Mouse (Mus musculus): ENCODE results near the gene Mael. TPM values are rescaled to one million over a fixed set of nuclear protein-coding genes. Genes with fewer than 3 reads are reported as not detected.

Mael gene
- polyA plus RNA-seq, 1 experiment, result not detected

DNA sequence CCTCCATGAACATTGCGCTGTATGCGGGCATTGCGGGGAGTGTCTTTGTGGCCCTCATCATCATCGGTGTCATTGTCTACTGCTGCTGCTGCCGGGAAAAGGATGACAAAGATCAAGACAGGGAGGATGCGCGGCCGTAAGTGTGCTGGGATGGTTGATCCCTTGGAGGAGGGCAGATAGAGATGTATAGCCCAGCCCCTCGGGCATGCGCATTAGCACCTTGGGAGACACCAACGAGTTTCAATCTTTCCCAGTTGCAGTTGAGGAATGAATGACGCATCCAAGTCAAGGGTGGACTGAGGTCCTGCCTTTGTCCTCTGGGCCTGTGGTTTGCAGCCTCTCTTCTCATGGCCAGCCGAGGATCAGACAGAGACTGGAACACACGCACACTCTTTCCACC lies 74.0 kb downstream of the Mael start:
- no peak overlapping the region for H3K27ac ChIP-seq (ENCODE audit: insufficient read depth, low read depth, low read length)
- TF ChIP-seq POLR2A (IDR thresholded peaks at IDR 0.05; ENCODE audit: low read depth, low read length), result no peak
- TF ChIP-seq CTCF (IDR thresholded peaks at IDR 0.05; ENCODE audit: extremely low read depth, insufficient read length, insufficient replicate concordance, low read depth, low read length), result no peak
- WGBS, result 92% methylated on average over 14 of the region's 14 CpGs
- peaks cover 29% of the 10 kb centered on the region for H3K36me3 ChIP-seq (ENCODE audit: control insufficient read depth, insufficient read depth, low read length)
- H3K4me1 ChIP-seq (ENCODE audit: control insufficient read depth, insufficient read depth, insufficient read length, low read length), result no peaks in the 10 kb centered on the region
- no peaks in the 10 kb centered on the region for H3K27me3 ChIP-seq (ENCODE audit: control insufficient read depth, insufficient read depth, low read length)
- no peak overlapping the region for H3K4me3 ChIP-seq (ENCODE audit: low read depth, low read length)

DNA sequence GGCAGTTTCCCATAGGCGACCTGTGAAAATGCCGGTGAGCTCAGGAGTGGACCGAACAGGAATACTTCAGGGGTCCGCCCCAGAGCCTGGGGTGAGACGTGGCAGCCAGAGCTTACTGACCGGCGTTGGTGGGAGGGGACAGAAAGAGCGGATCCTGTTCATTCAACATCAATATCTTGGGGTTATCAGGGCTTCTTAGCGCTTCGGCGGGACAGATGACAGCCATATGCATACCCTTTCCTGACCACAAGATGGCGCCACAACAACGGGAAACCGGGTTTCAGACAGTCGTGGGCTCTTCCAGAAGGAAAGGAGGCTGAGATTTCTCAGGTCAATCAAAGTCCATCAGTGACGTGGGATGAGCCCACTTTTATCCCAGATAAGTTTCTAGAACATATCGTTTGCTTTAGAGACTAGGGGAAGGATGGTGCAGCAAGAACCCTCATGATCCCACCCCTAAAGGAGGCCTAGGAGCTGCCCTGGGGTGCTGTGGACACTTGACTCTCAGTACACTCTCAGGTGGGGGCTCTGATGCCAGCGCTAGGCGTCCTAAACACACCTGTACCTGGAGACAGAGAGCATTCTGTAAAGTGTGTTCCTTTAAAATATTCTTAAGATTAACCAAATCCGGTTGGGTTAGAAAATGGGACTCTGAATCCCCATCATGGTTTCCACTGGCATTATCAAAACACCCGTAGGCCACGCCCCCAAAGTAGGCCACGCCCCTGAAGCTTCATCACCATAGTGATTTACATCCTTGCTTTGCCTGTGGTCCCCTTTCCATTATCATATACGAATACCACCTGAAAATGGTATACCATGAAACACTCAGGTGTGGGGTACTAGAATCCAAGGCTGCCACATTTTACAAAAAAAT lies 77.7 kb downstream of the Mael start:
- WGBS, result 28% methylated on average over 24 of the region's 24 CpGs
- Histone ChIP-seq H3K27me3 (ENCODE audit: control insufficient read depth, insufficient read depth, low read length) (no peaks in the 10 kb centered on the region), H3K4me1 (ENCODE audit: control insufficient read depth, insufficient read depth, insufficient read length, low read length) (no peaks in the 10 kb centered on the region), H3K4me3 (ENCODE audit: low read depth, low read length) (no peak overlapping the region), H3K36me3 (ENCODE audit: control insufficient read depth, insufficient read depth, low read length) (peaks cover 58% of the 10 kb centered on the region), H3K27ac (ENCODE audit: insufficient read depth, low read depth, low read length) (no peak overlapping the region)
- TF ChIP-seq POLR2A (IDR thresholded peaks at IDR 0.05; ENCODE audit: low read depth, low read length) (no peak), CTCF (IDR thresholded peaks at IDR 0.05; ENCODE audit: extremely low read depth, insufficient read length, insufficient replicate concordance, low read depth, low read length) (peak; percentile 82; the same call in 1 of the 2 replicates)

DNA sequence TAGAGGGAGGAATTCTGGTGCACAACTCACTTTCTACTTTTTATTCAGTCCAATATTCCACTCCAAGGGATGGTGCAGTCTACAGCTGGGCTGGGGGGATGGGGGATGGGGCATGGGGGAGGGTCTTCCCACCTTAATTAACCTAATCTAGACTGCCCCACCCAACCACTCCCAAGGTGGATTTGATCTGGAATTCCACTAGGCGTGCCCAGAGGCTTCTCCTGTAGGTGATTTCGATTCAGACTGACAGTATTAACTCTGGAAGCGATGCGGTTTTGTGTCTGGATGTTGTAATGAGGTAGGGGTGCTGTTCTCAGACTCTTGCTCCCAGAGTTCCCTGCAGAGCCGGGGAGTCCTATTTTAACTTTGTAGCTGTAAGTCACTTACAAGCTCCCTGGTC lies 78.4 kb downstream of the Mael start:
- H3K27me3 ChIP-seq (ENCODE audit: control insufficient read depth, insufficient read depth, low read length), result no peaks in the 10 kb centered on the region
- WGBS, result 64% methylated on average over 5 of the region's 5 CpGs
- no peaks in the 10 kb centered on the region; the same call in 1 of the 2 replicates for H3K4me1 ChIP-seq (ENCODE audit: control insufficient read depth, insufficient read depth, insufficient read length, low read length)
- no peak for TF ChIP-seq POLR2A (IDR thresholded peaks at IDR 0.05; ENCODE audit: low read depth, low read length)
- TF ChIP-seq CTCF (IDR thresholded peaks at IDR 0.05; ENCODE audit: extremely low read depth, insufficient read length, insufficient replicate concordance, low read depth, low read length), result no peak
- no peak overlapping the region for H3K27ac ChIP-seq (ENCODE audit: insufficient read depth, low read depth, low read length)
- no peak overlapping the region for H3K4me3 ChIP-seq (ENCODE audit: low read depth, low read length)
- H3K36me3 ChIP-seq (ENCODE audit: control insufficient read depth, insufficient read depth, low read length), result peaks cover 58% of the 10 kb centered on the region

DNA sequence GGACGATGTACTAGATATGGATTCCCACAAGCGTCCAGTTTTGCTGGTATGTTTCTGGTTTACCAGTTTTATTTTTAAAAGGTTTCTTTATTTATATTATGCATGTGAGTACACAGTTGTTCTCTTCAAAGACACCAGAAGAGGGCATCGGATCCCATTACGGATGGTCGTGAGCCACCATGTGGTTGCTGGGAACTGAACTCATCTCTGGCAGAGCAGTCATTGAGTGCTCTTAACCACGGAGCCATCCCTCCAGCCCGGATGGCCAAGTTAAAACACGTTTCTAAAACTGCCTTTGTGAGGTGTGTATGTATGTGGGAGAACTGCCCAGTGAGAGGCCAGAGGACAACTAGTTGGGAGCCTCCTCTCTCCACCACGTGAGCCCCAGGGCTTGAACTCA lies 79.9 kb downstream of the Mael start:
- no peak overlapping the region for H3K27ac ChIP-seq (ENCODE audit: insufficient read depth, low read depth, low read length)
- whole genome bisulfite sequencing, result 72% methylated on average over 9 of the region's 9 CpGs
- TF ChIP-seq CTCF (IDR thresholded peaks at IDR 0.05; ENCODE audit: extremely low read depth, insufficient read length, insufficient replicate concordance, low read depth, low read length) (no peak), POLR2A (IDR thresholded peaks at IDR 0.05; ENCODE audit: low read depth, low read length) (no peak)
- peaks cover 3% of the 10 kb centered on the region for H3K4me1 ChIP-seq (ENCODE audit: control insufficient read depth, insufficient read depth, insufficient read length, low read length)
- H3K36me3 ChIP-seq (ENCODE audit: control insufficient read depth, insufficient read depth, low read length), result peaks cover 54% of the 10 kb centered on the region
- no peaks in the 10 kb centered on the region for H3K27me3 ChIP-seq (ENCODE audit: control insufficient read depth, insufficient read depth, low read length)
- H3K4me3 ChIP-seq (ENCODE audit: low read depth, low read length), result no peak overlapping the region

DNA sequence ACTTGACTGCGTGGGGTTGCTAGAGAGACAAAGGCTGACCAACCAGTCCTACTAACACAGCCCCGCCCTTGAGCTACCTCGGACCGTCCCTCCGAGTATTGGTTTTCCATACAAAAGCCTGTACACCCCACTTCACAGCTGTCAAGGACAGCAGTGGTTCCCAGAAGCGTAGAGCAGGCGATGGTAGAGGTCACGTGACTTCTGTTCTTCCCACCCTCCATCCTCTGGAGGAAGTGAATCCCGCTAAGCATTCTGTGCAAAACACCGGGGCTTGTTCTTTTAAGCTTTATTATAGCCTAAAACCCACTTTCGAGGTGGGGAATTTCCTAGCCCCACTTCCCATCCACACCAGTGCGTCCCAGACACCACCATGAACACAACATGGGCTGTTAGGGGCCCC lies 80.8 kb downstream of the Mael start:
- no peaks in the 10 kb centered on the region for H3K27me3 ChIP-seq (ENCODE audit: control insufficient read depth, insufficient read depth, low read length)
- TF ChIP-seq POLR2A (IDR thresholded peaks at IDR 0.05; ENCODE audit: low read depth, low read length) (no peak), CTCF (IDR thresholded peaks at IDR 0.05; ENCODE audit: extremely low read depth, insufficient read length, insufficient replicate concordance, low read depth, low read length) (no peak)
- H3K4me1 ChIP-seq (ENCODE audit: control insufficient read depth, insufficient read depth, insufficient read length, low read length), result peaks cover 3% of the 10 kb centered on the region
- H3K4me3 ChIP-seq (ENCODE audit: low read depth, low read length), result no peak overlapping the region
- H3K27ac ChIP-seq (ENCODE audit: insufficient read depth, low read depth, low read length), result no peak overlapping the region
- 78% methylated on average over 12 of the region's 12 CpGs for WGBS
- H3K36me3 ChIP-seq (ENCODE audit: control insufficient read depth, insufficient read depth, low read length), result peaks cover 55% of the 10 kb centered on the region

DNA sequence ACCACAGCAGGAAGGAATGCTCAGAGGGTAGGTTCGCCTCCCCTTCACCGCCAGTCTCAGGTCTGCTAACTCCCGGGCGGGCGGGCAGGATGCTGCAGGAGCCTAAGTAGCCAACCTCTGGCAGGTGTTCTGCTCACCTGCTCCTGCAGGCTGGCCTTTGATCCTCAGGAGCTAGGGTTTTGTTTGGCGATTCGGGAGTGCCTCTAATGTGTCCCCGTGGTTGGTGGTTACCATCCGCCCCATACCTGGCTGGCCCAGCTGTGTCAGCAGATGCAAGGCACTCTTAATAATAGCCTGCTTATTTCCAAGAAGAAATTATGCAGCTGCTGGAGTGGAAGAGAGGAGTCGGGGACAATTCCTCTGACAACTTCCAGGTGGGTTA lies 83.4 kb downstream of the Mael start:
- H3K36me3 ChIP-seq (ENCODE audit: control insufficient read depth, insufficient read depth, low read length), result peaks cover 58% of the 10 kb centered on the region
- peaks cover 3% of the 10 kb centered on the region for H3K4me1 ChIP-seq (ENCODE audit: control insufficient read depth, insufficient read depth, insufficient read length, low read length)
- H3K4me3 ChIP-seq (ENCODE audit: low read depth, low read length), result no peak overlapping the region
- no peak for TF ChIP-seq CTCF (IDR thresholded peaks at IDR 0.05; ENCODE audit: extremely low read depth, insufficient read length, insufficient replicate concordance, low read depth, low read length)
- TF ChIP-seq POLR2A (IDR thresholded peaks at IDR 0.05; ENCODE audit: low read depth, low read length), result no peak
- peak overlapping the region; percentile 52 for H3K27ac ChIP-seq (ENCODE audit: insufficient read depth, low read depth, low read length)
- WGBS, result 14% methylated on average over 10 of the region's 10 CpGs
- H3K27me3 ChIP-seq (ENCODE audit: control insufficient read depth, insufficient read depth, low read length), result no peaks in the 10 kb centered on the region

Data from small intestine, adult 2 months (tissue).